Mouse (Mus musculus) adrenal gland, adult 8-10 months (tissue): ENCODE data around the gene Olfr3. TPM values are rescaled to one million over a fixed set of nuclear protein-coding genes. Genes with fewer than 3 reads are reported as not detected.

Experiments used
- DNase-seq: peaks from one replicate; pipeline ENCODE4 v3.0.0; 2022
- total RNA-seq, 4 experiments: library from RNA; stranded (reverse); gene quantifications; 2 replicates each; pipeline ENCODE4 v1.2.4; 2022

Olfr3 gene
- total RNA-seq, result not detected

- DNase-seq, result no peak
These were observed at the start of gene Olfr3 for GRCm38 (mm10) chr2:36816932-36817331. TSS of gene Olfr3 (minus strand) at chr2:36817032.

- no peak for DNase-seq
These were observed 45.7 kb upstream of the Olfr3 start, which contains the start of gene Olfr351 for GRCm38 (mm10) chr2:36862560-36862959. TSS of gene Olfr351 (minus strand) at chr2:36862660.

GRCm38 (mm10) chr2:36846010-36846409 lies 29.2 kb upstream of the Olfr3 start, which contains the start of gene Olfr350:
TSS of gene Olfr350 (plus strand) at chr2:36846310.
- DNase-seq, result no peak

GRCm38 (mm10) chr2:36790238-36790637 lies 26.6 kb downstream of the Olfr3 start, which contains the start of gene Olfr50:
TSS of gene Olfr50 (plus strand) at chr2:36790538.
- no peak for DNase-seq

- DNase-seq, result no peak
These were observed 32.9 kb downstream of the Olfr3 start, which contains the start of gene Olfr348 for GRCm38 (mm10) chr2:36783976-36784375. TSS of gene Olfr348 (plus strand) at chr2:36784276.

Other genes starting within 250 kb of the Olfr3 start
- not detected for gene Olfr345, start 177.0 kb downstream of the Olfr3 start, total RNA-seq
- not detected for gene Olfr346, start 131.2 kb downstream of the Olfr3 start, total RNA-seq
- gene Olfr347, start 85.1 kb downstream of the Olfr3 start, total RNA-seq, result not detected
- not detected for gene Olfr348, start 32.8 kb downstream of the Olfr3 start, total RNA-seq
- not detected for gene Olfr50, start 26.5 kb downstream of the Olfr3 start, total RNA-seq
- not detected for gene Olfr350, start 29.3 kb upstream of the Olfr3 start, total RNA-seq
- gene Olfr351, start 45.6 kb upstream of the Olfr3 start, total RNA-seq, result not detected
- gene Olfr352, start 51.4 kb upstream of the Olfr3 start, total RNA-seq, result not detected
- gene Olfr353, start 75.9 kb upstream of the Olfr3 start, total RNA-seq, result not detected
- not detected for gene Olfr354, start 88.6 kb upstream of the Olfr3 start, total RNA-seq
- gene Olfr355, start 111.9 kb upstream of the Olfr3 start, total RNA-seq, result not detected
- gene Olfr356, start 120.1 kb upstream of the Olfr3 start, total RNA-seq, result not detected
- not detected for gene Olfr357, start 176.8 kb upstream of the Olfr3 start, total RNA-seq
- not detected for gene Olfr358, start 192.3 kb upstream of the Olfr3 start, total RNA-seq
- gene Olfr360, start 248.7 kb upstream of the Olfr3 start, total RNA-seq, result not detected